Mouse (Mus musculus) heart, adult 18-20 months (tissue): ENCODE data around the gene Rffl. TPM values are rescaled to one million over a fixed set of nuclear protein-coding genes. Genes with fewer than 3 reads are reported as not detected.

Experiments
- DNase-seq, 2 experiments: peaks; one replicate each; pipeline ENCODE4 v3.0.0; 2021 to 2022; ENCODE audit warnings: mixed read lengths in 1 of 2
- long read RNA-seq, 2 experiments: library from polyadenylated mRNA; stranded (forward); transcript quantifications; one replicate each; pipeline ENCODE4 v2.0.0; 2021
- total RNA-seq, 2 experiments: library from RNA; stranded (reverse); gene quantifications; 2 replicates each; pipeline ENCODE4 v1.2.3; 2021

The Rffl gene
- total RNA-seq, result 1 to 10 TPM; 3.5 to 3.6 TPM
- long read RNA-seq, experiment 1, partial matches to known transcripts, result 0 of 12 reads
- long read RNA-seq, experiment 1, other reads (novel, unspliced or antisense), result 8 of 12 reads
- long read RNA-seq, experiment 2, partial matches to known transcripts, result 0 of 3 reads
- long read RNA-seq, experiment 2, other reads (novel, unspliced or antisense), result 3 of 3 reads

GRCm38 (mm10) chr11:82871031-82871446 lies at the start of gene Rffl:
Rffl (minus strand) TSS chr11:82871210.
- peak; percentile 93 to 96 for DNase-seq

GRCm38 (mm10) chr11:82920768-82921167 lies 49.8 kb upstream of the Rffl start:
- DNase-seq, result no peak

- peak; percentile 78 to 90 for DNase-seq
Measured at GRCm38 (mm10) chr11:82914711-82915352, 43.8 kb upstream of the Rffl start.

GRCm38 (mm10) chr11:82910679-82911389 lies 39.8 kb upstream of the Rffl start:
- peak; percentile 81 to 88 for DNase-seq

- no peak for DNase-seq
Measured at GRCm38 (mm10) chr11:82910250-82910649, 39.2 kb upstream of the Rffl start, which contains the start of gene Unc45b. Unc45b (plus strand) TSS chr11:82910550.

GRCm38 (mm10) chr11:82908608-82908989 lies 37.6 kb upstream of the Rffl start:
- no peak for DNase-seq

GRCm38 (mm10) chr11:82907651-82908607 lies 36.9 kb upstream of the Rffl start, which contains the start of gene Nle1:
Nle1 (minus strand) TSS chr11:82908411.
- peak; percentile 92 to 97 for DNase-seq

- DNase-seq, result no peak
Measured at GRCm38 (mm10) chr11:82905816-82906215, 34.8 kb upstream of the Rffl start.

GRCm38 (mm10) chr11:82904952-82905351 lies 33.9 kb upstream of the Rffl start:
- no peak for DNase-seq

GRCm38 (mm10) chr11:82901606-82902310 lies 30.7 kb upstream of the Rffl start:
- DNase-seq, result no peak

- DNase-seq, result no peak
Measured at GRCm38 (mm10) chr11:82899720-82900119, 28.7 kb upstream of the Rffl start.

GRCm38 (mm10) chr11:82897478-82897877 lies 26.5 kb upstream of the Rffl start:
- DNase-seq, result no peak

GRCm38 (mm10) chr11:82891936-82892335 lies 20.9 kb upstream of the Rffl start, which contains the start of gene Fndc8:
Fndc8 (plus strand) TSS chr11:82892124.
- DNase-seq, result no peak

GRCm38 (mm10) chr11:82890342-82890762 lies 19.3 kb upstream of the Rffl start, which contains the start of gene Rad51d:
Rad51d (minus strand) TSS chr11:82890614.
- DNase-seq, result peak; percentile 95 to 97

GRCm38 (mm10) chr11:82889524-82890341 lies 18.7 kb upstream of the Rffl start:
- peak in 1 of 2 experiments; percentile 13 for DNase-seq

- peak in 1 of 2 experiments; percentile 15 for DNase-seq
Measured at GRCm38 (mm10) chr11:82888491-82888946, 17.5 kb upstream of the Rffl start.

GRCm38 (mm10) chr11:82886559-82886958 lies 15.5 kb upstream of the Rffl start:
- no peak for DNase-seq

GRCm38 (mm10) chr11:82883180-82883579 lies 12.2 kb upstream of the Rffl start:
- DNase-seq, result no peak

GRCm38 (mm10) chr11:82877726-82878344 lies 6.8 kb upstream of the Rffl start:
- DNase-seq, result no peak

- no peak for DNase-seq
Measured at GRCm38 (mm10) chr11:82875631-82876030, 4.6 kb upstream of the Rffl start.
